Mouse (Mus musculus) MEL (cell line): Measurements from ENCODE around the gene Mbip.

Experiments
- CHD1 ChIP-seq: IDR thresholded peaks from 2 replicates; pipeline ENCODE4 v1.6.1; 2012; ENCODE audit warnings: low read depth, mild to moderate bottlenecking, inconsistent platforms, low read length, improper control_type of control experiment
- CTCF ChIP-seq, 3 experiments: IDR thresholded peaks in 2 of 3; conservative IDR thresholded peaks in 1 of 3; 2 replicates each; pipeline ENCODE4 v1.5.1; 2011 to 2012; ENCODE audit warnings: low read length in 3 of 3, low read depth in 2 of 3, mild to moderate bottlenecking in 2 of 3, improper control_type of control experiment in 1 of 3, inconsistent platforms in 1 of 3, mixed read lengths in 1 of 3, moderate library complexity in 1 of 3; ENCODE audit not compliant: control insufficient read depth in 1 of 3, insufficient read depth in 1 of 3, poor library complexity in 1 of 3, severe bottlenecking in 1 of 3
- E2F4 ChIP-seq: IDR thresholded peaks from 2 replicates; pipeline ENCODE4 v1.6.1; 2011; ENCODE audit warnings: low read depth, low read length, improper control_type of control experiment, borderline replicate concordance
- MAX ChIP-seq: IDR thresholded peaks from 2 replicates; pipeline ENCODE4 v1.6.1; 2011; ENCODE audit warnings: low read length, improper control_type of control experiment
- POLR2AphosphoS5 ChIP-seq: IDR thresholded peaks from 2 replicates; pipeline ENCODE4 v1.6.1; 2012; ENCODE audit warnings: low read depth, borderline replicate concordance, mild to moderate bottlenecking, inconsistent platforms, low read length, moderate library complexity, mixed read lengths
- TBP ChIP-seq: IDR thresholded peaks from 2 replicates; pipeline ENCODE4 v1.8.0; 2011; ENCODE audit warnings: low read depth, low read length, improper control_type of control experiment
- USF1 ChIP-seq: IDR thresholded peaks from 2 replicates; pipeline ENCODE4 v1.6.1; 2014; ENCODE audit warnings: low read depth, mild to moderate bottlenecking, inconsistent platforms, low read length, improper control_type of control experiment, moderate library complexity
- ZNF384 ChIP-seq: IDR thresholded peaks from 2 replicates; pipeline ENCODE4 v1.6.1; 2012; ENCODE audit warnings: low read depth, mild to moderate bottlenecking, inconsistent platforms, low read length, improper control_type of control experiment

- TF ChIP-seq POLR2AphosphoS5 (no peak), CTCF (IDR thresholded peaks at IDR 0.05 in 2 of 3, conservative IDR thresholded peaks at IDR 0.05 in 1 of 3; ENCODE audit: control insufficient read depth in 1 of 3, insufficient read depth in 1 of 3, low read depth in 2 of 3, low read length in 3 of 3, poor library complexity in 1 of 3, severe bottlenecking in 1 of 3) (no peak), ZNF384 (no peak), USF1 (no peak), CHD1 (no peak), MAX (no peak), TBP (no peak), E2F4 (no peak)
Observed at GRCm38 (mm10) chr12:56299610-56300009, 46.1 kb downstream of the Mbip start.
